In genomic region chr4:122887336-122887735, GRCm38 (mm10) we compare ENCODE assay signal across 8 mouse cellular contexts. TPM values are rescaled to one million over a fixed set of nuclear protein-coding genes. Genes with fewer than 3 reads are reported as not detected.
DNase-seq lines count a peak whose midpoint lies in the region; ATAC-seq and TF ChIP-seq lines count a peak whose summit lies in the region.

No protein-coding gene starts in this region.

- H3K27ac ChIP-seq in left cerebral cortex, adult 2 months: peak overlapping the region; percentile 100
- peak overlapping the region; percentile 97 for H3K27ac ChIP-seq in forebrain, embryonic 10.5 days
- H3K27ac ChIP-seq in limb, embryonic 10.5 days: peak overlapping the region; percentile 97; the same call in 1 of the 2 replicates
- H3K27ac ChIP-seq in neural tube, embryonic 14.5 days (ENCODE audit: low read depth, low read length): peak overlapping the region; percentile 99

- 0 out of 2 replicates have a peak overlapping the region, but pooled peaks have one; percentile 80 for H3K9ac ChIP-seq in neural tube, embryonic 14.5 days (replicated peaks; ENCODE audit: low read depth, low read length)

- peaks cover 39% of the 10 kb centered on the region for H3K4me1 ChIP-seq in forebrain, embryonic 10.5 days
- peaks cover 22% of the 10 kb centered on the region for H3K4me1 ChIP-seq in limb, embryonic 10.5 days
- H3K4me1 ChIP-seq in neural tube, embryonic 14.5 days (ENCODE audit: control insufficient read depth, insufficient read depth, low read length): peaks cover 15% of the 10 kb centered on the region

- ATAC-seq in neural tube, embryonic 14.5 days (ENCODE audit: low read depth): no peak
- ATAC-seq in frontal cortex, adult (ENCODE audit: low TSS enrichment): no peak

- DNase-seq in left cerebral cortex, adult 2 months (ENCODE audit: extremely low spot score in 1 of 2, low spot score in 2 of 2): no peak
- no peak for DNase-seq in left cerebral cortex, postnatal 4 days
- no peak for DNase-seq in forebrain, embryonic 10.5 days (ENCODE audit: extremely low spot score, low spot score)
- no peak for DNase-seq in limb, embryonic 10.5 days (ENCODE audit: low spot score)
- DNase-seq in urinary bladder, postnatal 25 days (ENCODE audit: low spot score): no peak
- no peak for DNase-seq in gastrocnemius, adult 18-20 months (ENCODE audit: low spot score)

- 73% methylated on average over 2 of the region's 2 CpGs for WGBS in forebrain, embryonic 10.5 days
- 71% methylated on average over 2 of the region's 2 CpGs for WGBS in limb, embryonic 10.5 days
- 76% methylated on average over 2 of the region's 2 CpGs for WGBS in neural tube, embryonic 14.5 days

- H3K4me2 ChIP-seq in neural tube, embryonic 14.5 days (ENCODE audit: low read depth, low read length): peak overlapping the region; percentile 76

- TF ChIP-seq CTCF in left cerebral cortex, adult 2 months (IDR thresholded peaks at IDR 0.05): no peak

- peaks cover 1% of the 10 kb centered on the region; the same call in 1 of the 2 replicates for H3K36me3 ChIP-seq in forebrain, embryonic 10.5 days (replicated peaks)
- H3K36me3 ChIP-seq in limb, embryonic 10.5 days: no peaks in the 10 kb centered on the region
- no peaks in the 10 kb centered on the region for H3K36me3 ChIP-seq in neural tube, embryonic 14.5 days (ENCODE audit: control insufficient read depth, insufficient read depth, low read length)

- H3K4me3 ChIP-seq in left cerebral cortex, adult 2 months: no peak overlapping the region
- H3K4me3 ChIP-seq in forebrain, embryonic 10.5 days: peak overlapping the region; percentile 87
- H3K4me3 ChIP-seq in limb, embryonic 10.5 days: peak overlapping the region; percentile 85
- H3K4me3 ChIP-seq in neural tube, embryonic 14.5 days (ENCODE audit: low read depth, low read length): peak overlapping the region; percentile 65; the same call in 1 of the 2 replicates

- H3K27me3 ChIP-seq in forebrain, embryonic 10.5 days (ENCODE audit: poor library complexity, severe bottlenecking): no peaks in the 10 kb centered on the region
- no peaks in the 10 kb centered on the region for H3K27me3 ChIP-seq in limb, embryonic 10.5 days (ENCODE audit: low read depth, poor library complexity, severe bottlenecking)
- no peaks in the 10 kb centered on the region; the same call in 1 of the 2 replicates for H3K27me3 ChIP-seq in neural tube, embryonic 14.5 days (ENCODE audit: control insufficient read depth, insufficient read depth, low read length)

- no peaks in the 10 kb centered on the region for H3K9me3 ChIP-seq in forebrain, embryonic 10.5 days
- no peaks in the 10 kb centered on the region for H3K9me3 ChIP-seq in limb, embryonic 10.5 days (replicated peaks)
- H3K9me3 ChIP-seq in neural tube, embryonic 14.5 days (ENCODE audit: control insufficient read depth, low read length): no peaks in the 10 kb centered on the region

- intact Hi-C loops in left cerebral cortex, adult 2 months (cut with DNase I): no loop called here
- intact Hi-C loops in left cerebral cortex, postnatal 4 days (cut with DNase I): no loop called here

RNA-seq across cellular contexts. Expression of gene Cap1, which starts 1.5 kb away (rescaled TPM):
- 100 to 1,000 TPM; 260 to 281 TPM for total RNA-seq in left cerebral cortex, adult 2 months (2021)
- total RNA-seq in left cerebral cortex, postnatal 4 days (2021): 100 to 1,000 TPM; 174 to 186 TPM
- 60.7 and 76.1 TPM in 2 replicates for polyA plus RNA-seq in forebrain, embryonic 10.5 days (2016; fragmentation: Nextera tagmentation; extraction: Ambion mirVana)
- polyA plus RNA-seq in limb, embryonic 10.5 days (2016; fragmentation: Nextera tagmentation; extraction: Ambion mirVana): 45.3 and 46.5 TPM in 2 replicates
- 66.5 and 69.7 TPM in 2 replicates for polyA plus RNA-seq in neural tube, embryonic 14.5 days (2014; fragmentation: Nextera tagmentation; extraction: Ambion mirVana)
- total RNA-seq in gastrocnemius, adult 18-20 months (2021): 10 to 100 TPM; 16.7 to 25.5 TPM

RNA-seq across cellular contexts. Expression of gene Ppt1, which starts 51.3 kb away (rescaled TPM):
- total RNA-seq in left cerebral cortex, adult 2 months (2021): 10 to 100 TPM; 97.2 to 97.7 TPM
- total RNA-seq in left cerebral cortex, postnatal 4 days (2021): 10 to 100 TPM; 48.2 to 52.9 TPM
- polyA plus RNA-seq in forebrain, embryonic 10.5 days (2016; fragmentation: Nextera tagmentation; extraction: Ambion mirVana): 67.1 and 69.8 TPM in 2 replicates
- 45.4 and 55.3 TPM in 2 replicates for polyA plus RNA-seq in limb, embryonic 10.5 days (2016; fragmentation: Nextera tagmentation; extraction: Ambion mirVana)
- polyA plus RNA-seq in neural tube, embryonic 14.5 days (2014; fragmentation: Nextera tagmentation; extraction: Ambion mirVana): 92.9 and 102 TPM in 2 replicates
- total RNA-seq in gastrocnemius, adult 18-20 months (2021): 10 to 100 TPM; 11.4 to 12.7 TPM

Comparison
In these comparisons a context has a peak if more than half of its experiments do, and no peak if none do; other contexts are left out.
1. RNA of gene Cap1, which starts 1.5 kb away (total RNA-seq): 260 to 281 TPM in left cerebral cortex, adult 2 months and 174 to 186 TPM in left cerebral cortex, postnatal 4 days; 16.7 to 25.5 TPM in gastrocnemius, adult 18-20 months; every median in the first group is over 4 times any median in the second.
2. Peak in every context shown above with its lines, with median percentiles within 50 percentile points of each other: H3K27ac ChIP-seq.